20 mouse cellular contexts compared by ENCODE assay signal in genomic region chr1:98678686-98679085, GRCm38 (mm10).
DNase-seq lines count a peak whose midpoint lies in the region; ATAC-seq and TF ChIP-seq lines count a peak whose summit lies in the region.
"Had no signal": no experiment of that assay in that cellular context is flagged by ENCODE, and none has a peak within 500 bp of the region (broad histone marks: within the 10 kb centered on the region; RNA-seq: fewer than 3 reads in every experiment).

No protein-coding gene starts in this region.

- no peaks in the 10 kb centered on the region for H3K9me3 ChIP-seq in midbrain, embryonic 14.5 days (ENCODE audit: control insufficient read depth, low read length)
- H3K9me3 ChIP-seq: embryonic facial prominence, embryonic 10.5 days; embryonic facial prominence, embryonic 12.5 days; forebrain, embryonic 13.5 days; forebrain, embryonic 15.5 days had no signal

- no peaks in the 10 kb centered on the region for H3K27me3 ChIP-seq in midbrain, embryonic 14.5 days (ENCODE audit: control insufficient read depth, insufficient read depth, low read length)
- H3K27me3 ChIP-seq: embryonic facial prominence, embryonic 12.5 days; forebrain, embryonic 13.5 days; forebrain, embryonic 15.5 days had no signal

- no peak for ATAC-seq in midbrain, embryonic 14.5 days (ENCODE audit: low FRiP score, low TSS enrichment)
- ATAC-seq: forebrain, embryonic 13.5 days; forebrain, embryonic 15.5 days had no signal

- TF ChIP-seq CTCF in layer of hippocampus, adult 2 months (conservative IDR thresholded peaks at IDR 0.05): no peak

- 93% methylated on average over 3 of the region's 3 CpGs for WGBS in midbrain, embryonic 14.5 days

- no peaks in the 10 kb centered on the region for H3K36me3 ChIP-seq in midbrain, embryonic 14.5 days (ENCODE audit: control insufficient read depth, insufficient read depth, low read length)
- H3K36me3 ChIP-seq: embryonic facial prominence, embryonic 10.5 days; embryonic facial prominence, embryonic 12.5 days; forebrain, embryonic 15.5 days had no signal

- H3K4me1 ChIP-seq in midbrain, embryonic 14.5 days (ENCODE audit: control insufficient read depth, insufficient read depth, low read length): no peaks in the 10 kb centered on the region
- H3K4me1 ChIP-seq: embryonic facial prominence, embryonic 10.5 days; embryonic facial prominence, embryonic 12.5 days; forebrain, embryonic 13.5 days; forebrain, embryonic 15.5 days had no signal

- no peak overlapping the region for H3K4me3 ChIP-seq in layer of hippocampus, adult 2 months
- no peak overlapping the region for H3K4me3 ChIP-seq in midbrain, embryonic 14.5 days (replicated peaks; ENCODE audit: low read depth, low read length)
- H3K4me3 ChIP-seq: embryonic facial prominence, embryonic 10.5 days; embryonic facial prominence, embryonic 12.5 days; forebrain, embryonic 13.5 days; forebrain, embryonic 15.5 days had no signal

- H3K9ac ChIP-seq in midbrain, embryonic 14.5 days (replicated peaks; ENCODE audit: low read length): no peak overlapping the region
- H3K9ac ChIP-seq: embryonic facial prominence, embryonic 12.5 days; forebrain, embryonic 13.5 days; forebrain, embryonic 15.5 days had no signal

- H3K27ac ChIP-seq in layer of hippocampus, adult 2 months: no peak overlapping the region
- H3K27ac ChIP-seq in midbrain, embryonic 14.5 days (replicated peaks; ENCODE audit: low read depth, low read length): no peak overlapping the region
- H3K27ac ChIP-seq: embryonic facial prominence, embryonic 10.5 days; embryonic facial prominence, embryonic 12.5 days; forebrain, embryonic 13.5 days; forebrain, embryonic 15.5 days had no signal

- peak; percentile 8 to 51 for DNase-seq in layer of hippocampus, adult 18-20 months (ENCODE audit: low spot score in 2 of 2)
- no peak for DNase-seq in layer of hippocampus, postnatal 10 days (ENCODE audit: low spot score in 2 of 2)
- DNase-seq in layer of hippocampus, adult 2 months (ENCODE audit: low spot score in 2 of 2): peak; percentile 21 to 38
- peak; percentile 26 for DNase-seq in layer of hippocampus, adult 9-11 months
- peak; percentile 8 for DNase-seq in telencephalon, adult 2 months (ENCODE audit: low read depth, low spot score)
- DNase-seq in kidney, postnatal 36 days: no peak
- no peak for DNase-seq in spleen, postnatal 36 days (ENCODE audit: low spot score in 2 of 2)
- no peak for DNase-seq in midbrain, embryonic 14.5 days
- DNase-seq: adrenal gland, adult 2 months; adrenal gland, postnatal 10 days; adrenal gland, postnatal 25 days; cerebellum, adult 11-12 months; cerebellum, adult 2 months; cerebellum, adult 9-10 months; cerebellum, postnatal 10 days; cerebellum, postnatal 25 days had no signal

- no peak overlapping the region for H3K4me2 ChIP-seq in midbrain, embryonic 14.5 days (ENCODE audit: low read length)
- H3K4me2 ChIP-seq: embryonic facial prominence, embryonic 12.5 days; forebrain, embryonic 13.5 days; forebrain, embryonic 15.5 days had no signal

Comparison
In these comparisons a context has a peak if more than half of its experiments do, and no peak if none do; other contexts are left out.
1. DNase-seq: peak in layer of hippocampus, adult 18-20 months (2 of 2), layer of hippocampus, adult 2 months (2 of 2), layer of hippocampus, adult 9-11 months (single experiment) and telencephalon, adult 2 months (single experiment); none in layer of hippocampus, postnatal 10 days (0 of 2), kidney, postnatal 36 days (0 of 2), spleen, postnatal 36 days (0 of 2) and midbrain, embryonic 14.5 days (single experiment).